Mouse (Mus musculus) retina, embryonic 14.5 days (tissue): Measurements from ENCODE around the gene Ccdc144b.

ENCODE experiments used
- DNase-seq: peaks from one replicate; pipeline ENCODE4 v3.0.0-alpha.2; 2015; ENCODE audit warnings: low spot score

The Ccdc144b gene

DNA sequence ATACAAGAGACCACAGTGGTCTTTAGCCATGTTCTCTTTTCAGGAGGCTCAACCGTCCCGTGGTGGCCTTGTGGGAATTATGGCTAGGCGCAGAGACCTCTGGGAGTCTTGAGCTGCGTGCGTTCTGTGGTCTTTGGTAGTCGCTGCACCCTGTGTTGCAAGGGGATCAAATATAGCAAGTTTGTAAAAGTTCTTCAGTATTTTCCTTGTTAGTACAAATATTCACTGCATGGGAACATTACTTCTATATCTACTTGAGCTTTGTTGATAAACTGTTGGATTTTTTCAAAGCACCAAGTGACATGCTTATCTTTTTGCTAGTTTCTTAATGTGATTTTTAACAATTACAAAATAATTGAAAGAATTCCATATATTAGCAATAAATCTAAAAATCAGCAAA, at the start of gene Ccdc144b:
Gene Ccdc144b (minus strand): TSS at position 101 of the 400 bp plus-strand sequence.
- DNase-seq = no peak

DNA sequence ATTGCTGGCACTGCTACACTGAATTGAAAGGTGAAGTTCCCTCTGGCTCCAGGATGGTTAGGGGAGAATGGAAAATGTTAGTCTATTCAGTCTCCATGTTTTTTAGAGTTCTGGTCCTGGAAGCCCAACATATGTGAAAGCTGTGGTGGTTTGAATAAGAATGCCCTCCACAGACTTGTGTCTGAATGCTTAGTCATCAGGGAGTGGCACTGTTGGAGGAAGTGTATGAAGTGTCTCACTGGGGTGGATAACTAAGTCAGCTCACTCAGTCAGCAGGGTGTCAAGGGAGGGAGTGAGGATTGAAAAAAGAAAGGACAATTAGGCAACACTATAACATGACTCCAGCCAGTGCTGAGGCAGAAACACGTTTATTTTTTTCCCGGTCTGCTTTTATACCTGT, 42.0 kb upstream of the Ccdc144b start:
- DNase-seq = no peak

DNA sequence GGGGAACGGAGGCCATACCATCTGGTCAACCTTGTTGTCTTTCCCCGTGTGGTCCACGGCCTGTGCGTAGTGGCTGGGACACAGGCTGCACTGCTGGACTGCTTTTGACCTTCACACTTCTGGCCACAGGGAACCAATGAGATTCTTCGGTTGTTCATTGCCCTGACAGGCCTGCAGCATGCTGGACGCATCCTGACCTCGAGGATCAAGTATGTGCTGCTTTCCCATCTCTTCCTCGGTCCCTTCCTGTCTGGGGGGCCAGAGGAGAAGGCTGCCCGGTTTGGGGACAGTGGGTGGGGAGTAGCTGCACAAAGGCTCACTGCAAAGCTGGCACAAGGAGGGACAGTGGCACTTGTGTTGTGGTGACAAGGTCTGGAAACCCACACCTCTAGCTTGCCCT, 34.2 kb upstream of the Ccdc144b start:
- DNase-seq = no peak

DNA sequence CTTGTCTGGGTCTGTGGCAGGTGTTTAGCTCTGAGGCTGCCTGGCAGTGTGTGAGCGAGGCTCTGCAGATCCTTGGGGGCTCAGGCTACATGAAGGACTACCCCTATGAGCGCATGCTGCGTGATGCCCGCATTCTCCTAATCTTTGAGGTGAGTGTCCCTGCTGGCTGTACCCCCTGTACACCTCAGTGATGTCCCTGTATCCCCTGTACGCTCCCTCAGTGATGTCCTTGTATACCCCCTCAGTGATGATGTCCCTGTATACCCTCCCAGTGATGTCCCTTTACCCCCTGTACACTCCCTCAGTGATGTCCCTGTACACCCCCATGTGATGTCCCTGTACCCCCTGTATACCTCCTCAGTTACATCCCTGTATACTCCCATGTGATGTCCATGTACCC, 32.0 kb upstream of the Ccdc144b start:
- no peak for DNase-seq

DNA sequence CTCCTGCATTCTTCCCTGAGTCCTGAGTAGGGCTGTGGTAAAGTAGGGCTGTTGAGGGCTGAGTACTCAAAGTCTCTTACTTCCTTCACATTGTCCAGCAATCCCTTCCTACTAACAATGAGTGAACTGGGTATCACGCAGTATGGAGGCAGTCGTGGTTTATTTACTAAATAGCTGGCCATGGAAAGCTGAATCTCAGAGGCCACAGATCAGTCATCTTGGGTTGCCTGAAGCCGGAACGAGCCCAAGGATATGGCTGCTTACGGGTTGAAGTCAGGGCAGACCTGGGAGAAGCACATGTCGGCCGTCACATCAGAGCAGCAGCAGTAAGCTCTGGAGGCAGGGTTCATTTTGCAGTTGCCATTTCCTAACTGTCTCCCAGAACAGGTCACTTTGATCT, 30.0 kb upstream of the Ccdc144b start:
- no peak for DNase-seq

DNA sequence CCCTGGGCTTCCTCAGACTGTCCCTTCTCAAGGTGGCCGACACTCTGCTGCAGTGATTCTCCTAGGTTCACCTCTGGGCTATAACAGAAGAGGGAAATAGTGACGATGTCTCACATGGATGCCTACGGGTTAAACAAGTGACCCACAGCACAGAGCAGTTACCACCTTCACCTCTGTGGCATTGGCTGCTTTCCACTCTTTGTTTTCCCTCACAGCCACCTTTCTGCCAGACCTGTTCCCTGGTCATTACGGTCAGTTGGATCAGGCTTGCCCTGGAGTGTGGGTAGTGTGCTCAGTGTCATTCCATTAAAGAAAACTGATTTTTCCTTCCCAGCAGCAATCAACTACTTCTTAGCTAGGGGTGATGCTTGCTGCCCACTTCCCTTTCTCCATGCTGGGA, 29.5 kb upstream of the Ccdc144b start:
- DNase-seq = no peak

DNA sequence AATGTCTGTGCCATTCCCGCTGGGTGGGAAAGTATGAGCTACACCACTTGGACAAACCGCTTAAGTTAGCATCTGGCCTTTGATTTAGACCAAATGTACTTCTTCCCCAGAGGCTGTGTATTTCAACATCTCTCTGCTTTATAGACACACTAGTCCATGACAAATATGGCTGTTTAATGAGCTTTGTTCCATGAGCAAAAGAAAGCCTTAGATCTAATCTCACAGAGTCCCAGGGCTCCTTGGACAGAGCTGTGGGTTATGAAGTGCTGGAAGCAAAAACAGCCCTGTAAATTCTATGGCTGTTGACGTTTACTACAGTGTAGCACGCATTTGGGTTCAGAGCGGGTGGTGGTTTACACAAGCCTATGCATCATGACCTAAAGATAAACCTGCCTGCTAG, 27.4 kb upstream of the Ccdc144b start:
- no peak for DNase-seq

DNA sequence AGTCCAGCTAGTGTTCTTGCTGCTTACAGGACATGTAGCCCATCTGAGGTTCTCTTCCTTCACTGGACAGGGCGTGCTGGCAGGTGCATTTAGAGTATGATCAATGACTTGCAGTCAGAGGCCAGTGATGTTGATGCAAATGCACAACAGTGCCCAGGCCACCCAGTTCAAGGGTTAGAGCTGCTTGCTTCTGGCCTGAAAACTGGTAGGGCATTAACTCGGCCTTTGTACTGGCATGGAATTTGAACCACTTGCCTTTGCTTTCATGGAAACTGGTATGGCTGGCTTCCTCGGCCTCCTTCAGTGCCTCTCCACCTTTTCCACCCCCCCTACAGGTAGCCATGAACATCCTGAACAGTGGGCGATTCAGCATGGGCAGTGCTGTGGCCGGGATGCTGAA, 26.5 kb upstream of the Ccdc144b start:
- no peak for DNase-seq

DNA sequence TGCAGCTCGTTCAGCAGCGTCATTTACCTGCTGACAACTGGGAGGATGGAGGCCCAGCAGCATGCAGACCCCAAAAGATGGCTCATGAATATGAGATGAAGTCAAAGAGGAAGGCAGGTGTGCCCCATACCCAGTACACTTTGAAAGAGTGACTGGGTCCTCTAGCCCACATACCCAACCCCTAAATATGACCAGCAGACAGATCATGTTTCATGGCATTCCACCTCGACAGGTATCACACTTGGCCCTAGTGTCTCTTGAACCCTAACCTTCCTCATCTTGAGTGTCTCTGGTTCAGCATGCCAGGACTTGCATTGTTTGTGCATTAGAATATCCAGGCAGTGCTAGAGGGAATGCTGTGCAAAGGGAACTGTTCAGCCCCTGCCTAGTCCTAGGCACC, 24.0 kb upstream of the Ccdc144b start:
- no peak for DNase-seq

DNA sequence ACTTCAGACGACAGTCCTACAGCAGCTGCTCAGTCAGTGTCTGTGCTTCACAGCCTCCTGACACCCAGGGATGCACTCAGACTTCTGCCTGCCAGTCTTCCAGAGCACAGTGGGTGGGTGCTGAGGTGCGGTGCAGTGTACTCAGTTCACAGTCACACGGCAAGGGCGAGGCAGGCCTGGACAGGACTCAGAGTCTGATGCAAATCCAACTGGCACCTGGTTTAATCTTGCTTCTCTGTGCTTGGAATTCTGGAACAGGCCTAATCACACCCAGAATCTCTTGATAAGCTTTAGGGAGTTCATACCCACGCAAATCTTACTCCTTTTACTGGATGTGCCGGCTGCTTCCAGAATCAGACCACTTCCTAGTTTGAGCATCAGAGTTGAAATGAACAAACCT, 22.1 kb upstream of the Ccdc144b start:
- no peak for DNase-seq

DNA sequence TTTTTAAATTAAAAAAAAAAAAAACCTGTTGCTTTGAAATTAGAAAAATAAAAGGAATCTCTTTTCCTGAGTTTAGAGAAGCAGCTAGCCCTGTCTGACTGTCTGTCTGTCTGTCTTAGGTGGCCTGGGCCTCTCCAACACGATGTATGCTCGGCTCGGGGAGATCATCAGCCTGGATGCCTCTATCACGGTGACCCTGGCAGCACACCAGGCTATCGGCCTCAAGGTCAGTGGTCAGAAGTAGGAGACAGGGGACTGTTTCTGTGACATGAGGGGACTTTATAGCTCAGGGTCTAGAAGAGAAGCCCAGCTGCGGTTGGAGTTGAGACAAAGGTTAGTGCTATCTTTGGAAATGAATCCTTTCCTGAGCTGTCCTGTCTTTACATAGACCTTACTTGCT, 20.9 kb upstream of the Ccdc144b start:
- DNase-seq = no peak

DNA sequence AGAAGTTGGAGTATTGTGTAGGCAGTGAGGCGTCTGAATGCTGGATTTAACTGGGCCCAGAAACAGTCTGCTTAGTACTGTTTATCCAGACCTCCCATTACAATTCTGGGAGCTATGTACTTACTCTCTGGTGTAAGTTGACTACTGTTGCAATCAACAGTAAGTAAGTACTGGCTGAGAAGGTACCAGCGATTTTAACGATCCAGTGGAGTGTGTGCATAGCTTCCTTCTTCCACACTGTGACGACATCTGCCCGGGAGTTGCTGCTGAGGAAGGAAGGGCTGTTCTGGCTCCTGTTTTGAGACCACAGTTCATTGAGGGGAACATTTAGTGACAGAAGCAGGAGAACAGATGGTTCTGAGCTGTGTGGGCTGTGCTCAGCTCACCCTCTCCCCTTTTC, 17.7 kb upstream of the Ccdc144b start:
- DNase-seq = no peak

DNA sequence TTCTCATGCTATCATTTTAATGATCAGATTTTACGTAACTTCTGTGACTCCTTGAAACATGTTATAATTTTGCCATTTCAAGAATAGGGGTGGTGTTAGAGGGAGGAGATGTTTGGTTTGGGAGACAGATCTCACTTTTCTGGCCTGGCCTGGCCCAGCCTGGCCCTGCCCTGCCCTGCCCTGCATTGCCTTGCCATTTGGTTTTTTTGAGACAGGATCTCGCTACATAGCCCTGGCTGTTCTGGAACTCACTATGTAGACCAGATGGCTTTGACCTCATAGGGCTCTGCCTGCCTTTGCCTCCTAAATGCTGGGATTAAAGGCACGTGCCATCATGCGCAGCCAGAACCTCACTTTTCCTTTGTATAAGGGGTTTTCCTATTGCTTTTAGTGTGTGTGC, 17.1 kb upstream of the Ccdc144b start:
- DNase-seq = no peak

DNA sequence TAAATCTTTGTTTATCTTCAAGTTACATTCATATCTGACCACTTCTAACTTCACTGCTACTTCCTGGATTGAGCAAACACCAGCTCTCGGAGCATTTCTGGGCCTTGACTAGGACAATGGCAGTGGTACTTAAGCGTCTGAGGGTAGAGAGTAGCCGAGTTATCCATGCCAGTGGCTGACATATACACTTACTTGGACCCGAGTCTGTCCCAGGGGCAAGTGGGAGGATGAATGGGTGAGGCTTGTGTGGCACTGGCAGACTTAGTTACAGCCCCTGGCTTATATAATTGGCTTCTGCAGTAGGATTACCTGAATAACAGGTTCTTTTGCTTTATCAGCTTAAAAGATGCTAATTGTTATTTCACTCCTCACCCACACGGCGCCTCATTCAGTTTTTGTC, 14.4 kb upstream of the Ccdc144b start:
- no peak for DNase-seq

DNA sequence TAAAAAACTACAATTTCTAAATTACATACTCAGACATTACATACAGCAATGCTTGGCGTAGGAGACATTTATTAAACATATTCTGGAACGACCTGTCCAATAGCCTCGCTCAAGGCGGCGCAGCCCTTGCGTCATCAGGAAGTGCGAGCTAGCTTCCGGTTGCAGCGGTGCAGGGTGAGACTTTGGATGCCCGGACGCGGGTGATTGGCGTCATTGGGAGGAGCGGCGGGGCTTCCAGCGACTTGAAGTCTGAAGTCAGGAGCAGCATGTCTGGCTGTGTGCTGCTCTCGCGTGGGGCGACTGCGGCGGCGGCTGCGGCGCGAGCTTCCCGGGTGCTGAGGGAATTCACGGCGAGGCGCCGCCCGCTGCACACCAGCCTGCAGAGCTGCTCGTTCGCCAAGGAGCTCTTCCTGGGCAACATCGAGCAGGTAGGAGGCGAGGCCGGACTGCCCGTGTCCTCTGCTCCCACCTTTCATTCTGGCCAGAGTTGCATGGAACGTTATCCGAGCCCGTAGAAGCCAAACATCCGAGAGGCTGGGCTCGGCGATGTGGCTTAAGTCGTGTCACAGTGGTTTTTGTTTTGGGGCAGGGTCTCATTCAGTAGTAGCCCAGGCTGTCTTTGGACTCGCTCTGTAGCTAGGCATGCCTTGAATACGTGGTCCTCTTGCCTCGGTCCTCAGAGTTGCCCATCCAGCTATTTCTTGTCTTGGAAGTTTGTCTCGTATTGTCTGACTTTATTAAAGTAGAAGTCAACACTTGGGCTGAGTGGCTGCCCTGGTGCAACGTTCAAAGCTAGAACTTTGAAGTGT, 12.7 kb upstream of the Ccdc144b start, which contains the start of gene Acad9:
Gene Acad9 (plus strand): TSS at position 137 of the 809 bp plus-strand sequence.
- peak; percentile 96 for DNase-seq

DNA sequence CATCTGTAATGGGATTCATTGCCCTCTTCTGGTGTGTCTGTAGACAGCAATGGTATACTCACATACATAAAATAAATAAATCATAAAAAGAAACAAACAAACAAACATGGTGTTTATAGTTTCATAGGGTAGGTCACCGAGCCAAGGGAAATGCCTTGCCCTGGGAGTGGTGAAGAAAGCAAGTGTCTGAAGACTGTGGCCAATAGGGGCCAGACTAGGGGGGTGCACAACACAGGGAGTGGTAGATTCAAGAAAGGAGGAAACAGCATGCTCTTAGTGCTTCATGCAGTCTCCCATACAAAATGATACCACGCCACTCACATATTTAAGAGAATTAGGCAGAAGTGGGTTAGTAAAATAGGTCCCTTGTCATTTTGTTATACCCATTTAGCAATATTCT, 11.8 kb upstream of the Ccdc144b start:
- DNase-seq = no peak

DNA sequence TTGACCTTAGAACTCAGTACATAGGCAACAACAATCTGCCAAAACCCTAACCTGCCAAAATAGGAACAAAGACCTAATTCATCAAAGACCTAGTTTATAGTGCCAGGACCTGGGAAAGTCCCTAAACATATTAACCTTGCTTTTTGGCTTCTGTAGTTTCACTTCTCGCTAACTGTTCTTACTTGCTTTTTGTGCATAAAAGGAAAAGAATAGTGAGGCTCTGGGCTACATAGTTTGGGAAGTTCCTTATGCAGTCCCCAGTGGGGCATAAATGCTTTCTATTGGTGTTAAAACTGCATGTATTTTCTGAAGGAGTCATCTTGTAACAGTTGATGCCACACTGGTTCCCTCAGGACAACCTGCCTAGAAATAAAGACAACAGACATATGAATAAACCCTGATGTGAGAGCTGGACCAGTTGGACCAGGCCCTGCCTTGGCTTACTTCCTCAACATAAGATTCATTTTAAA, 11.3 kb upstream of the Ccdc144b start:
- no peak for DNase-seq

DNA sequence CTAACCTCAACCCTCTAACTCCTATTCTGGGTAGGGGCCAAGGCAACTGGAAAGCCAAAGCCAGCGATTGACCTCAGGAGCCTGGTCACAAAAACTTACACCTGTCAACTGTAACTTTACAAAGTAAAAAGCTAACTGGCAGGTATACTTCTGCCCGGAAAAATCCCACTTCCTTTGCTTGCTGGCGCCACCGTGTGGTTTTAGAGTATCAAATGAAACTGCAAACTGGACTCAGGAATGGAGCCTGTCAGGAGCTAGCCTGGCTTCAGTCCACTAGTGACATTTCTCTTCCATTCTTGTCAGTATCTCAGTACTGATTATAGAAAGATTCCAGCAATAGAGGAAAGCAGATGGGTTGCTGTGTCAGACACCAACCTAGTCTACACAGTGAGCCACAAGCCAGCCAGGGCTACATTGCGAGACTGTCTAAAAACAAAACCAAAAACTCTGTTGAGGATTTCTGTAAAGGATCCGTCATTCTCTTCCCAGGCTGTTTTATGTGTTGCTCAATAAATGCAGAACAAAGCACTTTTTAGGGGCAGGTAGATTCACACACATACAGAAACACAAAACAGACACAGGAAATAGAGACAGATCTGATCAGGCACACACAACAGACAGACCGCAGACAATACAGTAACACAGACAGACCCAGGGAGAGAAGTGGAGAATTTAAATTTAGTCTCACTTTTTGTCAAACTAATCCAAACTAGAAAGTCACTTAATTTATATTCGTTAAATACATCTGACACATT, 6.9 kb upstream of the Ccdc144b start:
- peak; percentile 77 for DNase-seq

DNA sequence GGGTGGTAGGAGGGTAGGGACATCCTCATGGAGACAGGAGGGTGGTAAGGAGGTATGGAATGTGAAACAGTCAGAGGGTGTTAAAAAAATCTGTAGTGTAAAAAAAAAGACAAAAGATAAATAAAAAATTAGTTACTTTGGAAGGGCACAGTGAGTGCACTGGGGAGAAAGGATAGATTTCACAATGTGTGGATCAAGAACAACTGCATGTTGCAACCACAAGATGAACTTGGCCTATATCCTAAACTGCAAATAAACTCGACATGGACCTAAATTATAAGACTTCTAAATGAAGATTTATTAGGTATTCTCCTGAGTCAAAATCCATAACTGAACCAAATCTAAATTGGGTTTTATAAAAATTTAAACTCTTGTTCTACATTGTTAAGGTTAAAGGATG, 4.2 kb downstream of the Ccdc144b start:
- no peak for DNase-seq

DNA sequence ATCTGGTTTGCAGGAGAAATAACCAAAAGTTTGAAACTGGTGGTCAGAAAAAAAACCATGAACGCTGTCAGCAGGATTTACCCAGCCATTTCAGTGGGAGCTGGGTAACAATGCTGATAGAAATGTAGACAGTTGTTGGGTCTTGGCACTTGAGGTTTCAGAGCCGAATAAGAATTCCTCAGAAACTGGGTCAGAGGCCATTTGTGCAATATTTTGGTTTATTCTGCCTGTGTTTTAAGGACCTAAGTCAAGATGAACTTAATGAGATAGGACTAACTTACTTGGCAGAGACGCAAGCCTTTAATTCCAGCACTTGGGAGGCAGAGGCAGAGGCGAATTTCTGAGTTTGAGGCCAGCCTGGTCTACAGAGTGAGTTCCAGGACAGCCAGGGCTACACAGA, 8.3 kb downstream of the Ccdc144b start:
- no peak for DNase-seq

DNA sequence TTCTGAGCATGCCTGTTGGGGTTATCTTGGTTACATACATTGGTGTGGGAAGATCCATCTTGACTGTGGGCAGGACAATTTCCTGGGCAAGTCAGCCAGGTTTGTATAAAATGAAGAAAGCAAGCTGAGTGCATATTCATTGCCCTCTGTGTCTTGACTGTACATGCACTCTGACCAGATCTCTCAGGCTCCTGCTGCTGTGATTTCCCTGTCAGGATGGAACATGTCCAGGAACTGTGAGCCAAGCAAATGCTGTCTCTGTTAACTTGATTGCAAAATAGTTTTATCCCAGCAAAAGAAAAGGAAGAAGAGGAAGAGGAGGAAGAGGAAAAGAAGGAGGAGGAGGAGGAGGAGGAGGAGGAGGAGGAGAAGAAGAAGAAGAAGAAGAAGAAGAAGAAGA, 8.8 kb downstream of the Ccdc144b start:
- no peak for DNase-seq

DNA sequence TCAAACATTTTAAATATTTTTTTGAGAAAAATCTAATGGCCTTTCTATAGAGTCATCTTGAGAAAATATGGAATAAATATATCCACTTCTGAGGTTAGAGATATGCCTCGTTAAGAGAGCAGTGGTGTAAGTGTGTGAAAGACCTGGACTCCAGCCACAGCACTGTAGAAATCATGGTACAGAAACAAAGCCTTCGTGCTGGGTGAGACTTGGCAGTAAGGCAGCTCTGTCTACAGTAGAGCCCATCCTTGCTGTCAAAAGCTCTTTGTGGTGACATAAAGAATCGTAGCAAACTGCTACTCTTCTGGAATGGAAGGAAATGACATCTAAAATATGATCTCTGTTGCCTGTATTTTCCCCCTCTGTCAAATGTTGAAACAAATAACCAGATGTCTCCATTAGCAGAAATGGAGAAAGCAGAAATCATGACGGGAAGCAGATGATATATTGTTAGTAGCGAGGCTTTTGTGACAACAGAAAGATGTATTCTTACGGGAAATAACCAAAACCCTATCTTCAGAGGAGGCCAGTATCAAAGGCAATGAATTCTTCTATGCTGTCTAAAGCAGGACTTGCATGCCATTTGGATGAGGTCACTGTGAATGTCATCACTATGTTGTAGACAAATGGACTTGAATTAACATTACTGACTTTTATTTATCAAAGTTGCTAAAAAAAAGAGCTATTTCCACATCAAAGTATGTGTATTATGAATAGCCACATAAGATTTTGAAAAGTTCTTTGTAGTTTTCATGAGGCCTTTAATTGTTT, 21.4 kb downstream of the Ccdc144b start:
- no peak for DNase-seq

DNA sequence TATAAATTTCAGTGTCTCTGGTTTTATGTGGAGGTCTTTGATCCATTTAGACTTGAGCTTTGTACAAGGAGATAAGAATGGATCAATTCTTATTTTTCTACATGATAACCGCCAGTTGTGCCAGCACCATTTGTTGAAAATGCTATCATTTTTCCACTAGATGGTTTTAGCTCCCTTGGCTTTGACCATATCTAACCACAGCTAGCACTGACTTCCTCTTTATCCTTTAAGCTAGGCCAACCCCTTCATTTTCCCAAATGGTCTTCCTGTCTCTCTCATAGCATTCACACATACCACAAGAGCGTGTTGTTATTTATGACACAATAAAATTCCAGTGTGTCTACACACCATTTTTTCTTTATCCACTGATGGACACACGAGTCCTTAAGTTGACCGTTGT, 23.4 kb downstream of the Ccdc144b start:
- no peak for DNase-seq
